Mouse (Mus musculus): Measurements from ENCODE around the gene Kmt2d. TPM values are rescaled to one million over a fixed set of nuclear protein-coding genes. Genes with fewer than 3 reads are reported as not detected.
"Not testable (repeated sequence)": the region's sequence is repeated elsewhere in the genome, so short reads cannot be mapped to it uniquely, and the experiment has no call there.

The Kmt2d gene
- total RNA-seq (2022) = 10 to 100 TPM; 54.7 to 66.1 (median 59.8) TPM

DNA sequence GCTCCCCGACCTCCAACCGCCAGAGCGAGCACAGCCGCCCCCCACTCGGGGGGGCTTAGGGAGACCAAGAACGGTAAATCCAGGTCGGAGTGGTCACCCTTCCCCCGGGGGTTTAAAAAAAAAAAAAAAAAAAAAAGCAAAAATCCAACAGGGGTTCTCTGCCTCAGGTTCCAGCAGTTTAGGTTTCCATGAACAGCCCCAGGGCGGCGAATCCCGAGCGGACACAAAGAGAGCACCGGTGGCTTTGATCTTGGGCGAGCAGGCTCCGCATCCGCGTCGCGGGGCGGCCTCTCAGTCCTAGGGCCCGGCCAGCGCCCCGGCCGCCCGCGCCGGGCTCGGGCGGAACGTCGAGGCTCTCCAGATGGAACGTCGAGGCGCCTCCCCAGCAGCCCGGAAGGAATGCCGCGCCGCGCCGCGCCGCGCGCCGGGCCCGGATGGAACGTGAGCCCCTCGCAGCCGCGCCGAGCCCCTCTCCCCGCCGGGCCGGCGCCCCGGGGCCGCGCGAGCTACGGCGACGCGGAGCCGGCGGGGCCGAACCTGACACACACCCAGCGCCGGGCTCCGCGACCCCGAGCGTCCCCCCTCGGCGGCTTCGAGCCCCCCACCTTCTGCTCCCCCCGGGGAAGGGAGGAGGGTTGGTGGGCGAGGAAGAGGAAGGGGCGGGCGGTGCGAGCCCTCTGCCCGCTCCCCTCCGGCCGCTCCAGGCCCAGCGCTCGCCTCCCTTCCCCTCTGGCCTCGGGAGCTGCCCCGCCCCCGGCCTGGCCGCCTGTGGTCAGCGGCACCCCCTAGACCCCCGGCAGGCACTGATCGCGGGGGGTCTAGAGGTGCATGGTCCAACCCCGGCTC, at the start of gene Kmt2d:
Kmt2d (minus strand) TSS at position 135 of the 846 bp plus-strand sequence.
- no peak for DNase-seq (ENCODE audit: low spot score)

GRCm38 (mm10) chr15:98918499-98918895, 47.5 kb upstream of the Kmt2d start:
- DNase-seq (ENCODE audit: low spot score) = not testable (repeated sequence)

DNA sequence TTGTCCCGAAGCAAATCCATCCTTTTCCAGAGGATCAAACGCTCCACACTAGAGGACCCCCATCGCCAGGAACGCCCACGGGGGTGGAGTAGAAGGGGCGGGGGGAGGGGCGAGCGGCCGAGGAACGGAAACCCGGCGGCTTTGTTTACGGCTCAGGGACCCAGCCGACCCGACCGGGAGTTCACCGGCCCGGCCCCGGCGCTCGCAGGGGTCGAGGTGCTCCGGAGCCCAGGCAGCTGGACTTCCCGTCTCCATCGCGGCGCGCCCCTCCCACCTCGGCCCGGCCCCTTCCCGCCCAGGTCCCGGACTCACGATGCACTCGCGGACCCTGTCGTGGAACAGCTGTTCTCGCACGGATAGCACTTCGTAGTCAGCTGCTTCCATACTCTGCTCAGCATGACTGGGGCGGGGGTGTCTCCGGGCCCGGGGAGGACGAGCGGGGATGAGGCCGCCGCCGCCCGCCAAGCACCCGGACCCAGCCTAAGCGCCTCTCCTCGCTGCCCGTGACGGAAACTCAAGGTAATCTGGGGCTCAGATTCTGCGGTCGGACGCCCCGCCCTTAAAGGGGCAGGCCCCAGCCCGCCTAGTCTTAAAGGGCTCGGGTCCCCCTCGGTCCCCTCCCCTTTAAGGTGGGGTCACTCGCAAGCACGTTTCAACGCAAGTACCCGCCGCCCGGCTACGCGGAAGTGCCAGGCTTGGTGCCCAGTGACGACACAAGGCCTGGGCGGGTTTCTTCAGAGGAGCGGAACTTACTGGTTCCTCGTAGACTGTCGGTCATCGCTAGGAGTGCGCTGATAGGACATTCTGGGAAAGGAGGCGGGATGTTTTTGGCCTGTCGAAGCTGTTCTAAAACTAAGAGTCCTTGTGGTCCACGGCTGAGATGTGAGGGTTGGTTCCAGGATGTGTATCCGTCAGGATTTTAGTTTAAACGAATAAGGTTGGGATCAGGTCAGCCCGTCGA, 46.8 kb upstream of the Kmt2d start, which contains the start of gene Lmbr1l:
Lmbr1l (minus strand) TSS at position 694 of the 961 bp plus-strand sequence.
- peak; percentile 99 for DNase-seq (ENCODE audit: low spot score)

DNA sequence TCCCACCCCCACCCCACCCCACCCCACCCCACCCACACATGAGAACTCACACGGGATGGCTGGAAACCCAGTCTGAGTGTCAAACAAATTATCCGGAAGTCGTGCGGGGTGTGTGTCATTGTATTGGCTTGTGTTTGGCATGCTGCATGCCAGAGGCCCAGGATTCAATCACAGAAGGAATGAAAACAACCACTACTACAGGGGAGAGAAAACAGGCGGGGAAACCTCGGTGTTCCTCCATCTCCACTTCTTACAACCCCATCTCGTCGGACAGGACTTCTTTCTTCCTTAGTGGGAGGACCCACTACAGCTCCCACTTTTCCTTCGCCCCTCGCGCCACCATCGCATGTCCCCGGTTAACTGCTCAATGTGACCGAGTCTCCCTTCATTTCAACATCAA, 46.1 kb upstream of the Kmt2d start:
- no peak for DNase-seq (ENCODE audit: low spot score)

DNA sequence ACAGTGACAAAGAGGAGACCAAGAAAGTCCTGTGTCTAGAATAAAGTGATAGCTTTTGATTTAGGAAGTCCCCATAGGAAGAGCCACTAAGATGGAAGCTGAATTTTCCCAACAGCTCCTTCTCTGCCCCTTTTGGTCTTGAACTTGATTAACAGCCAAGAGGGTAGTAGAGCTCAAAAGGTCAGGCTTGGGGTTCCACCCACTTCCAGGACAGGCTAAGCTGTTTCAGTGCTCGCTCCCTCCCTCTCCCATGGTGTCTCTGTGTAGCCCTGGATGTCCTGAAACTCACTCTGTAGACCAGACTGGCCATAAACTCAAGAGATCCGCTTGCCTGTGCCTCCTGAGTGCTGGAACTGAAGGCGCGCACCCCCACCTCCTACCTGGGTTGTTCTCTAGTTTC, 45.0 kb upstream of the Kmt2d start:
- no peak for DNase-seq (ENCODE audit: low spot score)

- DNase-seq (ENCODE audit: low spot score) = no peak
Observed at GRCm38 (mm10) chr15:98914903-98915302, 43.9 kb upstream of the Kmt2d start.

- DNase-seq (ENCODE audit: low spot score) = no peak
Observed at GRCm38 (mm10) chr15:98904692-98905091, 33.7 kb upstream of the Kmt2d start.

DNA sequence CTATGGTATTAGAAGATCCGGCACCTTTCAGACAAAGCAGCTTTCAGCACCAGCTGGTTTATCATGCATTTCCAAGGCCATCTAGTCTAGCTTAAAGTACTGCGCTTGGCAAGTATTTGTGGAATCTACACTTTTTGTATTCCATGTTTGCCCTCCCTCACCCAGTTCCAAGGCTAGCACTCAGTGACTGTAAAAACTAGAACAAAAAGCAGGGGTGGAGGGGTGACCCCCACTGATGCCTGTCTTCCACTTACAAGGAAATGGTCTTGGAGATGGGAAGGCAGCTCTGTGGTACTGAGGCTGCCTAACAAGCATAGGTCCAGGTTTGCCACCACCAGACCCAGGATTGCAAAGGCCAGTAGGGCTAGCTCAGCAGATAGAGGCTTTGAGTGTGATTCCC, 31.6 kb upstream of the Kmt2d start:
- DNase-seq (ENCODE audit: low spot score) = no peak

DNA sequence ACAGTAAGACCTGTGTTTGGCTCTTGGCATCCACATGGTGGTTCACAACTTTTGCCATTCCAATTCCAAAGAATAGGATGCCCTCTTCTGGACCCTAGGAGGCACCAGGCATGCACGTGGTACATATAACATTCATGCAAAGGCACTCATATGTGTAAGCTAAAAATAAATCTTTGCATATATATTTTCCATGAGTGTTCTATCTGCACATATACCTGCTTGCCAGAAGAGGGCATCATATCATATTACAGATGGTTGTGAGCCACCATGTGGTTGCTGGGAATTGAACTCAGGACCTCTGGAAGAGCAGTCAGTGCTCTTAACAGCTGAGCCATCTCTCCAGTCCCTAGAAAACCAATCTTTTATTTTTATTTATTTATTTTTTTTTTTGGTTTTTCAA, 30.5 kb upstream of the Kmt2d start:
- DNase-seq (ENCODE audit: low spot score) = no peak

- DNase-seq (ENCODE audit: low spot score) = no peak
Observed at GRCm38 (mm10) chr15:98897928-98898800, 27.2 kb upstream of the Kmt2d start, which contains the start of gene Dhh. TSS of gene Dhh (minus strand) at chr15:98898540.

GRCm38 (mm10) chr15:98897495-98897894, 26.5 kb upstream of the Kmt2d start:
- no peak for DNase-seq (ENCODE audit: low spot score)

- no peak for DNase-seq (ENCODE audit: low spot score)
Observed at GRCm38 (mm10) chr15:98895635-98896589, 24.9 kb upstream of the Kmt2d start.

DNA sequence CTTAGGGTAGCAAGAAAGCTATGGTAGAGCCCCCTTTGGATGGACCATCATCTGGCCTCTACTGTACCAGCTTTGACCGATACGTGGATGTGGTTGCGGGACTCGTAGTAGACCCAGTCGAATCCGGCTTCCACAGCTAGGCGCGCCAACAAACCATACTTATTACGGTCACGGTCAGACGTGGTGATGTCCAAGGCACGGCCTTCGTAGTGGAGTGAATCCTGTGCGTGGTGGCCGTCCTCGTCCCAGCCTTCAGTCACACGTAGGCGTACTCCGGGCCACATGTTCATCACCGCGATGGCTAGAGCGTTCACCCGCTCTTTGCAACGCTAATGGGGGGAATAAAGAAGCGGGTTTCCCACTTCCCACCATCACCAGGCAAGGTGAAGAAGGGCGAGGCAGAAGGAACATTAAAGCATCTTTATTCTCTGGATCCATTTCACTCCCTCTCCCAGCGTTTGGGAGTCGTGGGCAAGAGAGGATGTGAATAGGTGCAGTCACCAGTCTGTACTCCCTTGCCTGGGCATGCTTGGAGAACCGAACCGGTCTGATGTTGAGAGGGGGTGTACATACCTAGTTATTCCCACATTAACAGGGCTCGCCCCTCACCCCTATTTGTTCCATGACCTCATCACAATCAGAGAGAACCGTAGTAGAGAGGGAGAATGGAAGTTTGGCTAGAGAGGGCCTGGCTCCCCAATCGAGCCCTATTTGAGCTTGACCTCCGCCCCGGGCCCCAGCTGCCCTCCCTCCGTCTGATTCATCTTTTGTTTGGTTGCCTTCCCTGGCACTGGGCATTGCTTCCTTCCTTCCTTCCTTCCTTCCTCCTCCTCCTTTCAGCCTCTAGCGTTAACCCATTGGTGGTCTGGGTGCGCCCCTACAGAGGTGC, 24.0 kb upstream of the Kmt2d start:
- DNase-seq (ENCODE audit: low spot score) = no peak

- DNase-seq (ENCODE audit: low spot score) = no peak
Observed at GRCm38 (mm10) chr15:98893940-98894745, 23.1 kb upstream of the Kmt2d start, which contains the start of gene Rhebl1. TSS of gene Rhebl1 (minus strand) at chr15:98894540.

DNA sequence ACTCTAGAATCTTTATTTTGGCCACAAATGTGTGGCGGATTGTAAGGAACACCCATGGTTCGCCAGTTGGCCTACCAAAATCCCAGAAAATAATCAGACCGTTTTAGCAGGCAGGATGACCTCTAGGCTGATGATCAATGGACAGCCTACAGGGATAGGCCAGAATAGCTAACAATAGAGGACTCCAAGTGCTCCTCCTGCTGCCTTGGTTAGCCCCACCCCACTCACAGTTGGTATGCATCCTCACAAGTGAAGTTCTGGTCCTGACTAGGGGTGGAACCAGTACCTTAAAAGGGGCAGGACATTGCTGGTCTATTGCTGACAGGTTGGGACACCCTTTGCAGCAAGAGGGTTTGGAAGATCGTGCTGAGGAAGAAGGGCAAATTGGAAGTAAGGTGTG, 22.0 kb upstream of the Kmt2d start:
- no peak for DNase-seq (ENCODE audit: low spot score)

- peak; percentile 74 for DNase-seq (ENCODE audit: low spot score)
Observed at GRCm38 (mm10) chr15:98891907-98892606, 21.1 kb upstream of the Kmt2d start.

DNA sequence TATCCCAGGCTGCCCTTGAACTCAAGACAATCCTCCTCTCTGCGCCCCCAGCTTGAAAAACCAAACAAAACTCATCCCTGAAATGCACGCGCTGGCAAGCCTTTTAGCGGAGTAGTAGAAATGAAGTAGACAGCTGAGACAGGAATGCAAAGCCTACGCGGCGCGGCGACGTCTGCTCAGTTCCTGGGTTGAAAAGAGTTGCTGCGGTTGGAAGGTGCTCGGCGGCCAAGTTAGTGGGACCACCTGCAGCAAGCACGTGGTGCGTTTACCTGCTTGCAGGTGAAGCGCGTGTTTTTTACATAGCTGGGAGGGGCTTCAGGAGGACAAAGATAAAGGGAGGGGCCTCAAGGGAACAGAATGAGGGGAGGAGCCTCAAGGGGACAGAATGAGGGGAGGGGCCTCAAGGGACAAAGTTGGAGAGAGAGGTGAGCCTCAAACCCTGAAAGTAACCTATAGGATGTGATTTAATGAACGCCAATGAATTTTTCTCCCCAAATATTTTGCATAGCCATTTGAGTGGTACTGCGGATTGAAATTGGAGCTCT, 20.3 kb upstream of the Kmt2d start:
- no peak for DNase-seq (ENCODE audit: low spot score)

Data from heart, adult 8-10 months (tissue).